Comparison of ENCODE assay signal across 7 mouse cellular contexts in genomic region chr13:52904175-52904574, GRCm38 (mm10). TPM values are rescaled to one million over a fixed set of nuclear protein-coding genes. Genes with fewer than 3 reads are reported as not detected.
A peak's percentile ranks its signal among the peaks of the same experiment; 100 is the strongest.
DNase-seq lines count a peak whose midpoint lies in the region; ATAC-seq and TF ChIP-seq lines count a peak whose summit lies in the region.

No protein-coding gene starts in this region.

- H3K4me3 ChIP-seq in liver, adult 2 months (ENCODE audit: insufficient read depth, low read depth, low read length): no peak overlapping the region
- no peak overlapping the region for H3K4me3 ChIP-seq in liver, embryonic 11.5 days (ENCODE audit: low read depth, low read length)
- H3K4me3 ChIP-seq in forebrain, postnatal 0 days (ENCODE audit: low read depth, low read length): no peak overlapping the region
- H3K4me3 ChIP-seq in neural tube, embryonic 14.5 days (ENCODE audit: low read depth, low read length): no peak overlapping the region

- no peak overlapping the region for H3K9ac ChIP-seq in liver, adult 2 months (ENCODE audit: low read depth, low read length)
- no peak overlapping the region for H3K9ac ChIP-seq in liver, embryonic 11.5 days (ENCODE audit: low read depth, low read length)
- no peak overlapping the region for H3K9ac ChIP-seq in forebrain, postnatal 0 days
- H3K9ac ChIP-seq in neural tube, embryonic 14.5 days (replicated peaks; ENCODE audit: low read depth, low read length): no peak overlapping the region

- peak; percentile 19 for DNase-seq in liver, adult 2 months (ENCODE audit: extremely low read depth, low read depth, low spot score)
- no peak for DNase-seq in liver, embryonic 11.5 days (ENCODE audit: low spot score)
- DNase-seq in embryo, embryonic 9.5 days (ENCODE audit: extremely low spot score): peak; percentile 32
- peak; percentile 11 for DNase-seq in forebrain, postnatal 0 days
- DNase-seq in left cerebral cortex, postnatal 36 days (ENCODE audit: low spot score in 2 of 2): no peak
- no peak for DNase-seq in cerebellum, adult 9-11 months

- H3K36me3 ChIP-seq in liver, adult 2 months (ENCODE audit: control insufficient read depth, insufficient read depth, low read length): no peaks in the 10 kb centered on the region
- peaks cover 2% of the 10 kb centered on the region; the same call in 1 of the 2 replicates for H3K36me3 ChIP-seq in liver, embryonic 11.5 days (ENCODE audit: control insufficient read depth, insufficient read depth, low read length)
- H3K36me3 ChIP-seq in forebrain, postnatal 0 days (ENCODE audit: insufficient read depth): peaks cover 24% of the 10 kb centered on the region
- H3K36me3 ChIP-seq in neural tube, embryonic 14.5 days (ENCODE audit: control insufficient read depth, insufficient read depth, low read length): 0 out of 2 replicates have a peak, but pooled peaks cover 2% of the 10 kb centered on the region

- H3K9me3 ChIP-seq in liver, embryonic 11.5 days (ENCODE audit: control insufficient read depth, low read length): no peaks in the 10 kb centered on the region
- H3K9me3 ChIP-seq in forebrain, postnatal 0 days (ENCODE audit: low read length): no peaks in the 10 kb centered on the region
- H3K9me3 ChIP-seq in neural tube, embryonic 14.5 days (ENCODE audit: control insufficient read depth, low read length): no peaks in the 10 kb centered on the region

- H3K79me2 ChIP-seq in liver, adult 2 months (ENCODE audit: control insufficient read depth, insufficient read depth, low read length): no peaks in the 10 kb centered on the region

- no peak overlapping the region for H3K4me2 ChIP-seq in liver, embryonic 11.5 days
- no peak overlapping the region for H3K4me2 ChIP-seq in forebrain, postnatal 0 days (ENCODE audit: low read depth)
- no peak overlapping the region for H3K4me2 ChIP-seq in neural tube, embryonic 14.5 days (ENCODE audit: low read depth, low read length)

- peaks cover 4% of the 10 kb centered on the region; the same call in 1 of the 2 replicates for H3K4me1 ChIP-seq in liver, adult 2 months (ENCODE audit: control insufficient read depth, insufficient read depth, low read length)
- H3K4me1 ChIP-seq in liver, embryonic 11.5 days (replicated peaks; ENCODE audit: control insufficient read depth, insufficient read depth, low read length): peaks cover 10% of the 10 kb centered on the region; the same call in 1 of the 2 replicates
- no peaks in the 10 kb centered on the region for H3K4me1 ChIP-seq in forebrain, postnatal 0 days (ENCODE audit: insufficient read depth)
- peaks cover 10% of the 10 kb centered on the region; the same call in 1 of the 2 replicates for H3K4me1 ChIP-seq in neural tube, embryonic 14.5 days (ENCODE audit: control insufficient read depth, insufficient read depth, low read length)

- no peak for ATAC-seq in liver, embryonic 11.5 days (replicated peaks; ENCODE audit: low FRiP score)
- peak; percentile 50 for ATAC-seq in forebrain, postnatal 0 days
- peak; percentile 25; the same call in 1 of the 2 replicates for ATAC-seq in neural tube, embryonic 14.5 days (ENCODE audit: low read depth)

- 67% methylated on average over 6 of the region's 6 CpGs for WGBS in liver, adult 2 months
- 44% methylated on average over 6 of the region's 6 CpGs for WGBS in liver, embryonic 11.5 days
- 40% methylated on average over 6 of the region's 6 CpGs for WGBS in forebrain, postnatal 0 days
- WGBS in neural tube, embryonic 14.5 days: 36% methylated on average over 6 of the region's 6 CpGs

- H3K27ac ChIP-seq in liver, adult 2 months (replicated peaks; ENCODE audit: insufficient read depth, low read depth, low read length): no peak overlapping the region
- no peak overlapping the region for H3K27ac ChIP-seq in liver, embryonic 11.5 days (ENCODE audit: low read depth, low read length)
- peak overlapping the region; percentile 5; the same call in 1 of the 2 replicates for H3K27ac ChIP-seq in forebrain, postnatal 0 days (ENCODE audit: low read depth, low read length)
- H3K27ac ChIP-seq in neural tube, embryonic 14.5 days (ENCODE audit: low read depth, low read length): peak overlapping the region; percentile 60; the same call in 1 of the 2 replicates

- H3K27me3 ChIP-seq in liver, adult 2 months (ENCODE audit: control insufficient read depth, insufficient read depth, low read length): no peaks in the 10 kb centered on the region
- H3K27me3 ChIP-seq in liver, embryonic 11.5 days (replicated peaks; ENCODE audit: control insufficient read depth, insufficient read depth, low read length): no peaks in the 10 kb centered on the region
- no peaks in the 10 kb centered on the region for H3K27me3 ChIP-seq in forebrain, postnatal 0 days (ENCODE audit: insufficient read depth, low read length)
- H3K27me3 ChIP-seq in neural tube, embryonic 14.5 days (ENCODE audit: control insufficient read depth, insufficient read depth, low read length): no peaks in the 10 kb centered on the region

- no peak for TF ChIP-seq POLR2A in liver, adult 2 months (IDR thresholded peaks at IDR 0.05; ENCODE audit: extremely low read depth, insufficient read depth, low read length)

- intact Hi-C loops in left cerebral cortex, postnatal 36 days (cut with DNase I): no loop called here

- no peak for TF ChIP-seq CTCF in liver, adult 2 months (IDR thresholded peaks at IDR 0.05; ENCODE audit: low read depth, low read length)
- TF ChIP-seq CTCF in forebrain, postnatal 0 days (IDR thresholded peaks at IDR 0.05; ENCODE audit: low read depth): no peak

RNA-seq across cellular contexts. Expression of gene Auh, which starts 25.3 kb away (rescaled TPM):
- total RNA-seq in liver, adult 2 months (2014; rRNA removed): 45.1 and 49.2 TPM in 2 replicates
- 28.0 and 33.3 TPM in 2 replicates for polyA plus RNA-seq in liver, adult 2 months (2012; rRNA removed)
- polyA plus RNA-seq in liver, embryonic 11.5 days (2014; fragmentation: Nextera tagmentation; extraction: Ambion mirVana): 35.4 and 36.4 TPM in 2 replicates
- total RNA-seq in forebrain, postnatal 0 days (2014; rRNA removed): 50.3 and 56.2 TPM in 2 replicates
- 55.3 and 58.7 TPM in 2 replicates for polyA plus RNA-seq in forebrain, postnatal 0 days (2015; fragmentation: Nextera tagmentation; extraction: Ambion mirVana)
- polyA plus RNA-seq in neural tube, embryonic 14.5 days (2014; fragmentation: Nextera tagmentation; extraction: Ambion mirVana): 63.6 and 65.8 TPM in 2 replicates
- 100 to 1,000 TPM in 1 of 2 experiments, 10 to 100 TPM in 1; 94.7 to 102 TPM for total RNA-seq in left cerebral cortex, postnatal 36 days (2021)

Comparison
In these comparisons a context has a peak if more than half of its experiments do, and no peak if none do; other contexts are left out.
1. DNase-seq: peak in liver, adult 2 months (single experiment), embryo, embryonic 9.5 days (single experiment) and forebrain, postnatal 0 days (single experiment); none in liver, embryonic 11.5 days (single experiment), left cerebral cortex, postnatal 36 days (0 of 2) and cerebellum, adult 9-11 months (single experiment).
2. H3K27ac ChIP-seq: peak in forebrain, postnatal 0 days (single experiment) and neural tube, embryonic 14.5 days (single experiment); none in liver, adult 2 months (single experiment) and liver, embryonic 11.5 days (single experiment).